Mouse (Mus musculus): ENCODE results near the gene Amn1.

The Amn1 gene

DNA sequence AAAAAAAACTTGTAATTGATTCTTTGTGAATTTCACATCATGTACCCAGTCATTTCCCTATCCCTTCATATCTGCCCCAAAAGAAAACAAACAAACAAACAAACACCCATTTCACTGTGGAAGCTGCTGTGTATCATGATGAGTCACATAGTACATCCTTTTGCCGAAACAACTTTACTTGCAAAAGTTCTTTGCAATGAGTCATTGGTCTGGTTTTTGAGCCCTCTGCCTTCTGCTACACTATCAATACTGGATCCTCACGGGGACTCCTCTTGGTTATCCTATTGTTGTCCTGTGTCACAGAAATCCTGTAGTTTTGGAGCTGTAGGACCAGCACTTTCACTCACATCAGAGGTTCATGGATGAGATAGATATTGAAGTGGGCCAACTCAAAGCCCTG lies 79.6 kb downstream of the Amn1 start:
- no peak for DNase-seq (ENCODE audit: low read depth, low spot score)

DNA sequence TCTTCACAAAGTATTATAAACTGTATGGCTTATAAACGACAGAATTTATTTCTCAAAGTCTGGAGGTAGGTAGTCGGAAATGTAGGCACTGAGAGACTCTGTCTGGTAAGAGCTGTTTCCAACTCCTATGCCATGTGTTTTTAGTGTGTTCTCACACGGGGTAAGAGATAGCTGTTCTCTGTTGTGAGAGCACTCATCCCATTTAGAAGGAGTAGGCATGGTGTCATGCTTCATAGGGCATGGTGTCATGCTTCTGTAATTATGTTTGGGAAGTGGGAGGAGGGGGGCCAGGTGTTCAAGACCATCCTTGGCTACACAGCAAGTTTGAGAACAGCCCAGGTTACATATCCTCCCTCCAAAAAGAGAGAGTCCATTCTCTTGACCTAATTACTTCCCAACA lies 80.9 kb downstream of the Amn1 start:
- no peak for DNase-seq (ENCODE audit: low read depth, low spot score)

Data from brain, adult 2 months (tissue).